Mouse (Mus musculus): ENCODE measurements at regions not wholly inside any gene's neighbourhood (a gene's known extent, or its start where the extent isn't known, plus 50 kb on each side); places are given as distances from the start of the nearest gene placed in this dataset.

DNA sequence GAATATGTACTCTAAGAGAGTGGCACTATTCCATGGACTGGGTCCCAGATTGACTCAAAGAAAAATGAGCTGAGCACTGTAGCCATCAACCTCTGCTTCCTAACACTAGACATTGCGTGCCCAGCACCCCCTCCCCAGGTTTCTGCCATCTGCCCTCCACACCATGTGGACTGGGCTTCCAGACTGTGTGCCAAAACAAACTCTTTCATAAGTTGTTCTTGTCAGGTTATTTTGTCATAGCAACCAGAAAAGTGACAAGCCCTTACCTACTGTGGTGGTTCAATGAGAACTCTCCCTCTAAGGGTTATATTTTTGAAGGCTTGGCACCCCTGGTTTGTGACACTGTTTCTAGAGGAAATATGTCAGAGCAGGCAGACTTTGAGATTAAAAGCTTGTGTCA lies 234.3 kb upstream of the Rnaseh2b start:
- no peak for DNase-seq (ENCODE audit: low read depth, low spot score)

DNA sequence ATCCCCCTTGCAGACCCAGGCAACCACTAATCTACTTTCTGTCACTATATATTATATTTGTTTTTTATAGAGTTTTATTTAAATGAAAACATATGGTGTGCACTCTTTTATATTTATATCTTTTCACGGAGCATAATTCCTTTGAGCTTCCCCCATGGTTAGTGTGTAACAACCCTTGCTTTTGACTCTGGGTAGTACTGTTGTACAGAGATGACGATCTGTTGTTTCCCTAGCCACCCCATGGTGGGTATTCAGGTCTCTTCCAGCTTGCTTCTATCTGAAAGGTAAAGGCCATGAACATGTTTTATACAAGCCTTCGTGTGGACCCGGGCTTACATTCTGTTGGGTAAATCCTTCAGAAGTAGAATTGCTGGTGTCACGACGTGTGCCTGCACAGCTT lies 221.2 kb upstream of the Rnaseh2b start:
- DNase-seq (ENCODE audit: low read depth, low spot score): no peak

DNA sequence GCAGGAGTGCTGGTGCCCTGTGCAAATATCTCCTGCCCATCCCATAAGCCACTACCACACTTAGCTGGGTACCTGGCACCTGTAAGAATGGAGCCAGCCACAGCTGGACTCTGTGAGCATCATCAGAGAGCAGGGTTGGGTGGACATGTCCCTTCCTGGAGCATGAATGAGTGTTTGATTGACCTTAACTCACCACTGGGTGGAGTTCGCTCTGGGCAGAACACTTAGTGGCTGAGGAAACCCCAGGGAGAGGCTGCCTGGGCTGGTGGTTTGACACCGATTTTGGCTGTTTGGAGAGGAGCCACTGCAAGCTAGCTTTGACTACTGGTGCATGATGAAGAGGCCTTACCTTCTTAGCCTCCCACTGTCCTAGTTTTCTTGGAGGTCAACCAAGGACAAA lies 208.3 kb upstream of the Rnaseh2b start:
- no peak for DNase-seq (ENCODE audit: low read depth, low spot score)

- DNase-seq (ENCODE audit: low read depth, low spot score): no peak
Observed at GRCm38 (mm10) chr14:62088174-62088573, 204.2 kb upstream of the Rnaseh2b start.

GRCm38 (mm10) chr14:62117532-62117931 lies 174.9 kb upstream of the Rnaseh2b start:
- DNase-seq (ENCODE audit: low read depth, low spot score): no peak

- DNase-seq (ENCODE audit: low read depth, low spot score): peak; percentile 32
Observed at GRCm38 (mm10) chr14:62118542-62118953, 173.8 kb upstream of the Rnaseh2b start.

DNA sequence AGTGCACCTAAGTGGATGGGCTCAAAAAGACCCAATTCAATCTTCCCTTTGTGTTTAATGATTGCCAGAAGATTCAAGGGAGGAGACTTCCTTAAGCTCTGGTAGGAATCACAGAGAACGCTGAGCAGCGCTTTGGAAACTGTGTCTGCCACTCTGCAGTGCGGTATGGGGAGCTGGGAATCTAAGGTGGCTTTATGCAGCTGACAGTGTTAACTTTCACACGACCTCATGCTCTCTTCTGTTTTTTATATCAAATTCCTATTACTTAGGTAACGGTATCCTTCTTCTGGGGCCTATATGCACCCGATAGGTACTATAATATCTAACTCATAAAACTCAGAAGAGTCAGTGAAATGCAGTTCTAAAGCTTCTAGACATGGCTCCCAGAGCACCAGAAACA lies 163.5 kb upstream of the Rnaseh2b start:
- DNase-seq (ENCODE audit: low read depth, low spot score): no peak

DNA sequence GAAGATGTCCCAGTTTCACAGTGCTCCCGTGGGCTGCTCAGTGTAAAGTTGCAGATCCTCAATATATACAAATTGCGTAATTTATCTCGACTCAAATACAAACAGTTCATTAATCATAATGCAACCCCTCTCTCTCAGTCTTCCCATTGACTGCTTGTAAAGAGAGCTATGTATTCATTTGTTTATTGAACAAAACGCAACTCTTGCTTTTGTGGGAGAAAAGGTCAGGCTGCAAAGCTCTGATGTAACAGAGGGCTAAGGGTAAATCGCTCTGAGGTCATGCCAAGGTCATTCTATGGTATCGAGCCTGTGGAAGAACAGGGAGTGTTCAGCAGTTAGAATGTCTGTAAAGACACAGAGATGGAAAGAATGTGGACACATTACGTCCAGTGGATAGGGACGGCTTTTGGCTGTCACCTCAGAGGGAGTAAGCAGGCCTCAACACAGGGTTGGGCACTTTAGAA lies 160.0 kb upstream of the Rnaseh2b start:
- no peak for DNase-seq (ENCODE audit: low read depth, low spot score)

DNA sequence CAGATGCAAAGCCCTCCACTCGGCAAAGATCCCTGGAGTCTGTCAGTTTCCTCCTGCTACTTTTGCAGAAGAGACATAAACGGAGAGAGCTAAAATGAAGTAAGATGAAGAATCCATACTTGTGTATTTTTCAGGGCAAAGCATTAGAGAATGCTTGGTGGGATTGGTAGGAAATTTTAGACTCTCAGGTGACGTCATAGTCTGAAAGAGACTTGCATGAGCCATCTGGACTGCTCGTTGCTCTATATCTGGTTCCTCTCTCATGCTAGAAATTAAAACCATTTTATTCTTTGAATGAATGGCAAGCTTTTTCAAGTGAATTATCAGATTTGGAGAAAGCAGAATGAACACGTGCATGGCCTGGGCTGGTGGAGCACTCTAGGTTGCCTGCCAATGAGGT lies 154.4 kb upstream of the Rnaseh2b start:
- no peak for DNase-seq (ENCODE audit: low read depth, low spot score)

- no peak for DNase-seq (ENCODE audit: low read depth, low spot score)
Observed at GRCm38 (mm10) chr14:62144385-62145030, 147.9 kb upstream of the Rnaseh2b start.

DNA sequence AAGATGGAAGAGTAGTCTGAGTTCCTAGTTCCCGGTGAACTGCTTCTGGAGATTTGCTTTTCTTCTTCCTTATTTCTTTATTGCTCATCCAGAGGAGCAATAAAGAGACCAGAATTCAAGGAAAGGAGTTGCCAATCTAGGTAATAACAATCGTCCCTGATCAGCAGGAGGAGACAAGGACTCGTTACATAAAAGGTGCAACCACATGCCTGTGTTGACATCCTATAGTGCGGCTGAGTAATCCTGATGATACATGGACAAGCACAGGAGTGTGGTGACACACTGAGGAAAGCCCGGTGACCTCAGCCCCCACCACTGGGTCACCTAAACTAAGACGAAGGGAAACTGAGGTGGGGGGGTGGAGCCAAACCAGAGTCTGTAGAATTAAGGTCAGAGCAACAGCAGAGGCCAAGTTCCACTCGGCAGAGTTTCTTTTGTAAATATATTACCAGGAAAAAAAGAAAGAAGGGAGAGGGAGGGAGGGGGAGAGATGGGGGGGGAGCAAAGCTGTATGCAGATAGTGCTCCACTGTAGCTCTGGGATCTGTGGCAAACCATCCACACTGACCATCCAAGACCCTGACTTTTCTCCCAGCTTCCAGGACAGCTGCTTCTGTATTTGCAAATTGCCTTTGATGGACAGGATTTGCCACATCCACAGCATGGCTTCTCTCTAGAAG lies 135.2 kb upstream of the Rnaseh2b start:
- no peak for DNase-seq (ENCODE audit: low read depth, low spot score)

DNA sequence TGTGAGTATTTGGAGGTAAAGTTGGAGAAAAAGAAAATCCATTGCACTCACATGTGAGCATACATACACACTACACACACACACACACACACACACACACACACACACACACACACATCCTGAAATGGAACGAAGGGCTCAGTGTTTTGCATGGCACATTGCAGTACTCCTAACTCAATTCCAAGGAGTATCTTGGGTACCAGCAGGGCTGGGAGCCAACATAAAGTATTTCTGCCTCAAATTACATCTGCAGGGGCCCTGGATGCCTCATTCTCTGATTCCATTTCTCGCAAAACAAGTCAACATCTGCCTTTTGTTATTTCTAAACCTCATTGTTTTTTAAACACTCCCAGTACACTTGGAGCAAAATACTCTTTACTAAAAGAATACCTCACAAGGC lies 132.7 kb upstream of the Rnaseh2b start:
- DNase-seq (ENCODE audit: low read depth, low spot score): no peak

DNA sequence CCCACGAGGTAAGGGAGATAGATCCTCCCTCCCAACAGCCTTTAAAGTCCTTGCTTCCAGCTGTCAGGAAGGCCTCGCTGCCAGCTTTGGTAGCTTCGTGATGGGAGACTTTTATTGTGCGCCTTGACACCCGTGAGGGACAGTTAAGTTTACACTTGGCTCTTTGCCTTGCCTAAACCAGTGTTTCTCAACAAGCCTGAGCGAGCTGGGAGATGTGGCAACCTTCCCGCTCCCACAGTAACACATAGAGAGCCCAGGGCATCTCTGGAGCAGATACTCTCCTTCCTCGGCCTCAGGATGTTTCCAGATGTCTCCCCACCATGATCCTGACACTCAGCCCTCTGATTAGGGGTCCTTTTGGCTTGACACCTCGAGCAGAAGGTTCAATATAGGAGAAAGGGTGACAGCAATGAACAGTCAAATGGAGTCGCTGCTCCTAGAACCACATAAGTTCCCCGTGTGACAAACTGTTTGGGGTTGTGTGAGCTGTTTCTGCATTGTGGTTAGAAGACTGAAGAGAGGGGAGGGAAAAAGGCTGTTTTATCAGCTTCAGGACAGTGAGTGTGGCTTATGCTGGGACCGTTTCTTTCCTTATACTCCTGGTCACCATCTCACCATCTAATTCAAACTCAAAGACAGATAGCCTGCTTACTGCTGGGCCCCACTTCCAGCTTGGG lies 129.1 kb upstream of the Rnaseh2b start:
- DNase-seq (ENCODE audit: low read depth, low spot score): no peak

DNA sequence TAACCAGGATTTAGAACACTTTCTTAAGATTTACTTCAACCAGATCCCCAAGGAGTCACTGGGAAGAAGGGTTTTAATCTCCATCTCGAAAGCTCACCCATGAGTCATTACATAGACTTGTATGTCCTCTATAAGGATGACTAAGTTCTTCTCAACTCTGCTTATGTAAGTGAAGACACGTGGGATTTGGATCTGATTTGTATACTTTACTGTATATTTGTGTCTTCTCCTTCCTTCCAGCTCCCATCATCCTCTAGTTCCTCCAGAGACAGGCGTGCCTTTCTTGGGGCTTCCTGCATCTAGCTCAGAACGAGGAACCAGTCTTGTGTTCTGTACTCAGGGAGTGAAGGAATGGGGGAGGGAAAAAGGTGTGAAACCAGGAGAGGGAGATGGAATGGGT lies 127.5 kb upstream of the Rnaseh2b start:
- no peak for DNase-seq (ENCODE audit: low read depth, low spot score)

DNA sequence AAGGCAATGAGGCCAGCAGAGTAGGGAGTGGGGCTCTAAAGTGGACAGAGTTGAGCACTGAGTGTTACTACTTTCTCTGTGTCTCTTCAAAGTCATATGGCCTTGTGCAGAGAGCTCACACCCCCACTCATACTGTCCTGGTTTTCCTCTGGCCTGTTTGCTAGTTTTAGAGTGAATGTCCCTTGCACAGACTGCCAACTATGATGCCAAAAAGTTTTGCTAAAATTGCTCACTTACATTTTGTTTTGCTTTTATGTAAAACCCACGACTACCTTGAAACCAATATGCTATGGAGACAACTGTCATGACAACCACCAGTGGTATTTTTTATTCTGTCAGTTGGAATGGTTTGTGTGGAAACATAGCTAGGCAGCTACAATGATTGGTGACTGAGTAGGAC lies 126.4 kb upstream of the Rnaseh2b start:
- DNase-seq (ENCODE audit: low read depth, low spot score): no peak

DNA sequence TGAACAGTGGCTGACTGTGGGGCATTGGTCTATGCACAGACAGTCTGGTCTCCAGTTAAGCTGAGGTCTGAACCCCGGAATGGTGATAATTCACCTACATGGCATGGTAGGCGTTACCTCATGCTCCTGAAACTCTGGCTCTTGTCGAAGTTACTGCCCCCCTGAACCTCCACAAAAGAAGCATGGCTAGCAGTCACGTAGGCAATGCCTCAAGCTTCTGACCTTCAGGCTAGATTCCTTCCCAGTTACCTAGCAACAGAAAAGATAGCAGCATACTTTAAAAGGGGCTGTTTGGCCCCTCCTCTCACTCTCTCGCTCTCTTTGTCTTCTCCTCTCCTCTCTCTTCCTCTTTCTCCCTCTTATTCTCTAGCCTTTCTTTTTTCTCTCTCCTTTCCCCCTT lies 125.8 kb upstream of the Rnaseh2b start:
- no peak for DNase-seq (ENCODE audit: low read depth, low spot score)

GRCm38 (mm10) chr14:62167090-62167489 lies 125.3 kb upstream of the Rnaseh2b start:
- DNase-seq (ENCODE audit: low read depth, low spot score): no peak

- DNase-seq (ENCODE audit: low read depth, low spot score): no peak
Observed at GRCm38 (mm10) chr14:62168711-62169110, 123.7 kb upstream of the Rnaseh2b start.

- DNase-seq (ENCODE audit: low read depth, low spot score): no peak
Observed at GRCm38 (mm10) chr14:62170385-62170784, 122.0 kb upstream of the Rnaseh2b start.

DNA sequence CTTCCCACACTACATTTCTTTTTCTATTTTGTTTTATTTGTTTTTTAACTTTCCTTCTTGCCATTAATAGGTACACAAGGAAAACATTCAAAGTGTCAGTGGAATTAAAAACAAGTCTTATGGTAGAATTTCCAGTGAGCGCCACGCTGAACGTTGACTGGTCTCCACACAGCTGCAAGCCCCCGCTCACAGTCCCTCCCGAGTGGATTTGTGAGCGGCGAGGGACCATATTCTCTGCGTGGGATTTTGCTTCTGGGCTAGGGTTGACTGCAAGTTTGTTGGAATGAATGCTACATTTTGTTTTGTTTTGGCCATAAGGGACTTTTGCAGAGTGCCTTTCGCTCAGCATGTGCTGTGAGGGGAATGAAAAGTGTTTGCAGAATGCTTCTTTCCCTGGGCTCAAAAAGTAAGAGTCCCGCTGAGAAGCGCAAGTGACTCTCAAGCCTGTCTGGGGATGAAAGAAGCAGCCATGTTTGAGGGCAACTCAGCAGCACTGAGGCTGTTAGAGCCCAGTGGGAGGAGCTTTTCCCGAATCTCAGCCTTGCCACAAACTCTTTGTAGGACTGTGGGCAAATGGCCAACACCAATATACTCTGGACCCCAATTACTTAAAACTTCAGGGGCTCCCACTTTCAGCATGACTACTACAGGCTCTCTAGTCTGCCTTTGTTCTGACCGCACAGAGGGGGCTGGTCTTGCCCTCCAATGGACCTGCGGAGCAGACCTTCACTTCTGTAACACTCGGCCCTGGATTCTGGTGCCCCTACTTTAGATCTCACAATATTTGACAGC lies 120.9 kb upstream of the Rnaseh2b start:
- no peak for DNase-seq (ENCODE audit: low read depth, low spot score)

GRCm38 (mm10) chr14:62173835-62174530 lies 118.4 kb upstream of the Rnaseh2b start:
- DNase-seq (ENCODE audit: low read depth, low spot score): no peak
